Mouse (Mus musculus): Measurements from ENCODE around the gene Usp39. TPM values are rescaled to one million over a fixed set of nuclear protein-coding genes. Genes with fewer than 3 reads are reported as not detected.

Gene Usp39
- polyA plus RNA-seq (2015; fragmentation: Nextera tagmentation; extraction: Ambion mirVana), result 22.1 and 29.7 TPM in 2 replicates

DNA sequence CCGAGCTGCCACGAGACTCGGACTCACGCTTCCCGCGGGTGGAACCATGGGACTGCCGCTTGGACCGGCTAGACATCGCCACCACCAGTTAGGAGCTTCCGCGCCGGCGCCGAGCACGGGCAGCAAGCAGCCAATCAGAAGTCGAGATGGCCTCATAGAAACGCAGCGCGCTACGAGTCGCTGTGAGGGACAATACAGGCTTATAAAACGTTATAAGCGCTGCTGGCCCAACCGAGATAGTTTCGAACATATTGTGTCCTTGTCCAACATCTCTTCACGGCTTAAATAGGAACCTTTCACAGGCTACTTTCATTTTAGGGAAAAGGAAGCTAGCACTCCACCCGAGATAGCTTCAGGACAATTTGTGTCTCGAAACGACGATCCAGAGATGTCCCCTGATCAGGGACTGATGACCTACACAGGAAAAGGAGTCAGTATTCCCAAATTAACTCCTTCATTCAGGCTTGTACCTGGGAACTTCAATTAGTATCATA is at the start of gene Usp39:
Usp39 (minus strand) TSS at position 111 of the 494 bp plus-strand sequence.

DNA sequence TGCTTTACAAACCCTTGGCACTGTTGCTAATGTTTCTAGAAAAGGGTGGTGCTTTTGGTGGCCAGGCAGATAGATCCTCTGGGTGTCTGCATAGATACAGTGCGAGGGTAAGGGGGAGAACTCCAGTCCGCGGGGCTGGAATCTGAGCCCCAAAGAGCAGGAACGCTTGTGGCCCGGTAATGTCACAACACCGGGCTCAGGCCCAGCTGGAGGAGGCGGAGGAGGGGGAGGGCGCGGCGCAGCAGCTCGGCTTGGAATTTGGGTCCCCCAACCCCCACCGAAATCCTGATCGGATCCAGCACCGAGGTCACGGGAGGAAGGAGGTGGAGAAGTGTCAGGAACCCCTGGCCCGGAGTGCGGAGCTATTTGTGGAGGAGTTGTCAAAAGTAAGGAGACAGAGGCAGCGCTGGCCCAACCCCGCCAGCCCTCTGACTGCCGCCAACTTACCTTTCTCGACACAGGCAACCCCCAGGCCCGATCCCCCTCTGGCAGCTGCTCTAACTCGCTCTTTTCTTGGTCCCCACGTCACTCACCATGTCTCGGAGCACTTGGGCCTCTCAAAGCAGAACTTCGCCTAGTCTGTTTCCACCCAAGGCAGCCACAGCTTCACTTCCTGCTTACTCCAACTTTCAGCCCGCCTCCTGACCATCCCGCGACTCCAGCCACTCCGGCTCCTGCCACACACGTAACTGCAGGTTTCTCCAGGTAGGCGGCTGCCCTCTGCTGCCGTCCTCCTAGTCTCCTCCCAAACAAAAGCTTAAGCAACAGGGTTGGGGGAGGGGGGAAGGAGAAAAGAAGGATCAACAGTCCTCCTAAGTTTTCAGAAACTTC is 45.2 kb upstream of the Usp39 start, which contains the start of gene Vamp8:
Vamp8 (minus strand) TSS at position 763 of the 831 bp plus-strand sequence.

DNA sequence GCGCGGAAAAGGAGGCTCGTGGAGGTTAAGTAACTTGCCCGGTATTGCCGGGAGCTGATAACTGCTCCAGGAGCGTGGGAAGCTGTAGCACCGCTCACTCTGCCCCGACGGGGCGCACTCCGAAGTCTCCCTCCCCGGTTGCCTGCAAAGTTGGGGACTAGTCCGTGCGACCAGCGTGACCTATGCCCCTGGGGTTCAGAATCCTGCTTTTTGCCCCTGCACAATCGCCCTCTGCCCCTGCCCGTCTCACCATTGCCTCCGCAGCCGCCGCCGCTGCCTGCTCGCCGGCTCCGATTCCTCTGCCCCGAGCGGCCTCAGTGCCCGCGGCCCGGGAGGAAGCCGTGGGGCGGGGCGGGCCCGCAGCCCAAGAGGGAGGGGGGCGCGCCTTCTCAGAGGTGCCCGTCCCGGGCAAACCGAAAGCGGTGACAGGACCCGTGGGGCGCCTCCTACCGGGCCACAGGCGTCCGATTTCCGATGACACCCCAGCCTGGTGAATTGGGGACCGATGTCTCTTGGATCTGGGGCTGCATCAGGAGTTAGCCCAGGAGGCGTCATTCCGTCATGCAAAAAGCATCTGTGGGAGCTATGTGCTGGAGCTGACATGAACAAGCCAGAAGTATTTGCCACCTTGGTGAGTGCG is 35.3 kb upstream of the Usp39 start, which contains the start of gene Vamp5:
Vamp5 (minus strand) TSS at position 338 of the 640 bp plus-strand sequence.

GRCm38 (mm10) chr6:72366844-72367443 is 22.0 kb upstream of the Usp39 start, which contains the start of gene Rnf181:
TSS of gene Rnf181 (minus strand) at chr6:72366956.

GRCm38 (mm10) chr6:72355066-72355911 is 10.3 kb upstream of the Usp39 start, which contains the start of gene Tmem150a:
TSS of gene Tmem150a (plus strand) at chr6:72355447.

DNA sequence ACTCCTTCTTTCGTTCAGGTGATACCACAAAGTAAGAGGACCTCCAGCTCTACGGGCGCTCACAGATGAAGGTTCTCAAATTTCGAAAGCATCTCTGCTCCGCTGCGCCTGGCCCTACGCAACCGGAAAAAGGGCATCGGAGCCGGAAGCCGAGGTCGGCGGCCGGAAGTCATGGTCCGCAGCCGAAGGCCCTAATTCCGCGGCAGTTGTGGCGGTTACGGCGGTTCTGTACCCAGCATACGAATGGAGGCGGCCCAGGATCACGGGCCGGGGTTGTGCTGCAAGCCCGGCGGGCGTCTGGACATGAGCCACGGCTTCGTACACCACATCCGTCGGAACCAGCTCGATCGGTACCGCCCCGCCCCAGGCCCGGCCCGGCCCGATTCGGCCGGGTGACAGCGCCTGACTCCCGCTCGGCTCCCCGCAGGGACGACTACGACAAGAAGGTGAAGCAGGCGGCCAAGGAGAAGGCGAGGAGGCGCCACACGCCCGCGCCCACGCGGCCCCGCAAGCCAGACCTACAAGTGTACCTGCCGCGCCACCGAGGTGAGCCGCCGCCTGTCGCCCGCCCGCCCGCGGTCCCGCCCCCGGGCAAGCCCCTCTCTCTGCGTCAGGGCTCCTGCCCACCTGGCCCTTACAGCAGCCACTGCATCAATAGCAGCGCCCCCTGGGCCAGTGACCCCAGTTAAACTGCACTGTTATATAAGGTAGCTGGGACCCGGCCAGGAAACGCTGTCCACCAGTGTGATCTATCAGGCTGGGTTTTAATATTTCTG is 2.4 kb upstream of the Usp39 start, which contains the start of gene 0610030E20Rik:
0610030E20Rik (plus strand) TSS at position 152 of the 776 bp plus-strand sequence.

Other genes with a start within 250 kb of the Usp39 start
- gene St3gal5, start 247.6 kb downstream of the Usp39 start, polyA plus RNA-seq (2015; fragmentation: Nextera tagmentation; extraction: Ambion mirVana), result 60.5 and 126 TPM in 2 replicates
- gene Atoh8, start 109.6 kb downstream of the Usp39 start, polyA plus RNA-seq (2015; fragmentation: Nextera tagmentation; extraction: Ambion mirVana), result 3.5 and 5.3 TPM in 2 replicates
- gene Sftpb, start 40.6 kb downstream of the Usp39 start, polyA plus RNA-seq (2015; fragmentation: Nextera tagmentation; extraction: Ambion mirVana), result 1.5 and 1.7 TPM in 2 replicates
- 15.5 and 22.8 TPM in 2 replicates for gene 0610030E20Rik, start 2.1 kb upstream of the Usp39 start, polyA plus RNA-seq (2015; fragmentation: Nextera tagmentation; extraction: Ambion mirVana)
- gene Tmem150a, start 10.3 kb upstream of the Usp39 start, polyA plus RNA-seq (2015; fragmentation: Nextera tagmentation; extraction: Ambion mirVana), result 14.2 and 17.5 TPM in 2 replicates
- 235 and 553 TPM in 2 replicates for gene Rnf181, start 21.8 kb upstream of the Usp39 start, polyA plus RNA-seq (2015; fragmentation: Nextera tagmentation; extraction: Ambion mirVana)
- gene Vamp5, start 35.3 kb upstream of the Usp39 start, polyA plus RNA-seq (2015; fragmentation: Nextera tagmentation; extraction: Ambion mirVana), result 69.2 and 73.9 TPM in 2 replicates
- 239 and 264 TPM in 2 replicates for gene Vamp8, start 45.5 kb upstream of the Usp39 start, polyA plus RNA-seq (2015; fragmentation: Nextera tagmentation; extraction: Ambion mirVana)
- 13.8 and 27.7 TPM in 2 replicates for gene Ggcx, start 69.1 kb upstream of the Usp39 start, polyA plus RNA-seq (2015; fragmentation: Nextera tagmentation; extraction: Ambion mirVana)
- gene Mat2a, start 94.4 kb upstream of the Usp39 start, polyA plus RNA-seq (2015; fragmentation: Nextera tagmentation; extraction: Ambion mirVana), result 168 and 223 TPM in 2 replicates
- gene Sh2d6, start 176.5 kb upstream of the Usp39 start, polyA plus RNA-seq (2015; fragmentation: Nextera tagmentation; extraction: Ambion mirVana), result 0.40 and 0.41 TPM in 2 replicates
- gene Capg, start 199.2 kb upstream of the Usp39 start, polyA plus RNA-seq (2015; fragmentation: Nextera tagmentation; extraction: Ambion mirVana), result 136 and 161 TPM in 2 replicates

All from adrenal gland, postnatal 0 days (tissue).